Mouse (Mus musculus): Measurements from ENCODE around the gene Nup107. TPM values are rescaled to one million over a fixed set of nuclear protein-coding genes. Genes with fewer than 3 reads are reported as not detected.
"Not testable (repeated sequence)": the region's sequence is repeated elsewhere in the genome, so short reads cannot be mapped to it uniquely, and the experiment has no call there.

Nup107 gene
- polyA plus RNA-seq, 1 experiment from 2014 or later = 87.6 TPM

GRCm38 (mm10) chr10:117758749-117759727 is 33.5 kb downstream of the Nup107 start:
- ATAC-seq (ENCODE audit: insufficient read depth, low FRiP score, low TSS enrichment) = no peak
- no peaks in the 10 kb centered on the region for H3K4me1 ChIP-seq (ENCODE audit: control insufficient read depth, insufficient read depth, low read length)
- no peak for DNase-seq (ENCODE audit: low spot score)
- H3K27ac ChIP-seq (ENCODE audit: low read depth, low read length) = no peak overlapping the region
- no peaks in the 10 kb centered on the region for H3K9me3 ChIP-seq (ENCODE audit: control insufficient read depth, low read length)
- H3K4me2 ChIP-seq (ENCODE audit: low read depth) = no peak overlapping the region
- 91% methylated on average over 18 of the region's 18 CpGs for WGBS
- no peak overlapping the region for H3K4me3 ChIP-seq (ENCODE audit: low read depth, low read length)
- H3K9ac ChIP-seq (ENCODE audit: low read length) = no peak overlapping the region
- H3K36me3 ChIP-seq (ENCODE audit: control insufficient read depth, insufficient read depth, low read length) = peaks cover 32% of the 10 kb centered on the region
- no peaks in the 10 kb centered on the region for H3K27me3 ChIP-seq (ENCODE audit: control insufficient read depth, insufficient read depth, low read length)

DNA sequence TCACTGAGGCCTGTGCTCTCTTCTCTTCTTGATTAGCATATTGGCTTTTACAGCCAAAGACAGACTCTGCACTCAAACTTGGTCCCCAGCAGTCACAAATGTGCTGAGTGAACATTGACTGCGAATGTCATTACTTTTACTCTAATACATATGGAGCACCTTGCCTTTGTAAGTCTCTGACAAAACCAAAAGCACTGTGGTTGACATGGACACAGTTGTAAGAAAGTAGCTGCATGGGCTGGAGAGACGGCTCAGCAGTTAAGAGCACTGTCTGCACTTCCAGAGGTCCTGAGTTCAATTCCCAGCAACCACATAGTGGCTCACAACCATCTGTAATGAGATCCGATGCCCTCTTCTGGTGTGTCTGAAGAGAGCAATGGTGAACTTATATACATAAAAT is 34.2 kb downstream of the Nup107 start:
- 90% methylated on average over 3 of the region's 3 CpGs for WGBS
- ATAC-seq (ENCODE audit: insufficient read depth, low FRiP score, low TSS enrichment); H3K27ac ChIP-seq (ENCODE audit: low read depth, low read length); H3K4me1 ChIP-seq (ENCODE audit: control insufficient read depth, insufficient read depth, low read length); H3K9ac ChIP-seq (ENCODE audit: low read length); DNase-seq (ENCODE audit: low spot score); H3K9me3 ChIP-seq (ENCODE audit: control insufficient read depth, low read length); H3K4me3 ChIP-seq (ENCODE audit: low read depth, low read length); H3K4me2 ChIP-seq (ENCODE audit: low read depth); H3K27me3 ChIP-seq (ENCODE audit: control insufficient read depth, insufficient read depth, low read length): not testable (repeated sequence)
- H3K36me3 ChIP-seq (ENCODE audit: control insufficient read depth, insufficient read depth, low read length) = peaks cover 27% of the 10 kb centered on the region

DNA sequence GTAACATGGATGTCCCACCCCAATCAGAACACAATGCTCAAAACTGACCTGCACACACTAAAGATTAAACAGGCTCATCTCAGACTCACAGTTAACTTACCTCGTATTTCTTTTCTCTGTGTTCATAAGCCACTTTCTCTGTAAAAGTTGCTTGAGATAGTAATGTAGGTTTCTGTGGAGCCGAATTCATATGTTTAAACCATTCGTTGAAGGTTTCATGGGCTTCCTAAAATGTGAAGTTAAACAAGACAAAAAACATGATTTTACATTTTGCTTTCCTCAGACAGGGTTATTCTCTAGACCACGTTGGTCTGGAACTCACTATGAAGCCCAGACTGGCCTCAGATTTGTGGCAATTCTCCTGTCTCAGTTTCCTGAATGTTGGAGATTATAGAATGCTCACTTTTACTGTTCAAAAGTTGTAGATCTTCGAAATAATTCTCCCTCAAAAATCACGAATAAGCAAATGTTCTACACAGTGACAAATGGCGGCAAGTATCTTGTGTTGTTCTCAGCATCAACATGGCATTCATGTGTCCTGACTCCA is 34.6 kb downstream of the Nup107 start:
- Histone ChIP-seq H3K4me2 (ENCODE audit: low read depth) (no peak overlapping the region), H3K9me3 (ENCODE audit: control insufficient read depth, low read length) (no peaks in the 10 kb centered on the region), H3K36me3 (ENCODE audit: control insufficient read depth, insufficient read depth, low read length) (peaks cover 25% of the 10 kb centered on the region), H3K9ac (ENCODE audit: low read length) (no peak overlapping the region), H3K4me1 (ENCODE audit: control insufficient read depth, insufficient read depth, low read length) (no peaks in the 10 kb centered on the region), H3K4me3 (ENCODE audit: low read depth, low read length) (no peak overlapping the region), H3K27me3 (ENCODE audit: control insufficient read depth, insufficient read depth, low read length) (no peaks in the 10 kb centered on the region), H3K27ac (ENCODE audit: low read depth, low read length) (no peak overlapping the region)
- DNase-seq (ENCODE audit: low spot score) = no peak
- no peak for ATAC-seq (ENCODE audit: insufficient read depth, low FRiP score, low TSS enrichment)
- WGBS = 93% methylated on average over 7 of the region's 7 CpGs

GRCm38 (mm10) chr10:117757259-117757658 is 35.2 kb downstream of the Nup107 start:
- Histone ChIP-seq H3K4me2 (ENCODE audit: low read depth) (no peak overlapping the region), H3K27me3 (ENCODE audit: control insufficient read depth, insufficient read depth, low read length) (no peaks in the 10 kb centered on the region), H3K9me3 (ENCODE audit: control insufficient read depth, low read length) (no peaks in the 10 kb centered on the region), H3K4me1 (ENCODE audit: control insufficient read depth, insufficient read depth, low read length) (no peaks in the 10 kb centered on the region), H3K27ac (ENCODE audit: low read depth, low read length) (no peak overlapping the region), H3K9ac (ENCODE audit: low read length) (no peak overlapping the region), H3K4me3 (ENCODE audit: low read depth, low read length) (no peak overlapping the region), H3K36me3 (ENCODE audit: control insufficient read depth, insufficient read depth, low read length) (peaks cover 24% of the 10 kb centered on the region)
- 85% methylated on average over 1 of the region's 1 CpGs for WGBS
- DNase-seq (ENCODE audit: low spot score) = no peak
- no peak for ATAC-seq (ENCODE audit: insufficient read depth, low FRiP score, low TSS enrichment)

DNA sequence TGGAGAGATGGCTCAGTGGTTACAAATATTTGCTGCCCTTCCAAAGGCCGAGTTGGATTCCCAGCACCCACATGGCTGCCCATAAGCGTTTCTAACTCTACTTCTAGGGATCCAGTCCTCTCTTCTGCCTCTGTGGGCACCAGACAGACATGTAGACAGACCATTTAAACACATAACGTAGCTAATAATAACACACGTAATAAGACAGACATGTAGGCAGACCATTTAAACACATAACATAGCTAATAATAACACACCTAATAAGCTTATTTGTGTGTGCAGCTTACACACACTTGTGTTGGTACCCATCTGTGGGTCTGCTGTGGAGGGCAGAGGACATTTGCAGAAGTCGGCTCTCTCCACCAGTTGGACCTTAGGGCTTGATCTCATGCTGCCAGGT is 35.7 kb downstream of the Nup107 start:
- Histone ChIP-seq H3K36me3 (ENCODE audit: control insufficient read depth, insufficient read depth, low read length) (peaks cover 24% of the 10 kb centered on the region), H3K27me3 (ENCODE audit: control insufficient read depth, insufficient read depth, low read length) (no peaks in the 10 kb centered on the region), H3K9ac (ENCODE audit: low read length) (no peak overlapping the region), H3K4me3 (ENCODE audit: low read depth, low read length) (no peak overlapping the region), H3K4me1 (ENCODE audit: control insufficient read depth, insufficient read depth, low read length) (no peaks in the 10 kb centered on the region), H3K27ac (ENCODE audit: low read depth, low read length) (no peak overlapping the region), H3K4me2 (ENCODE audit: low read depth) (no peak overlapping the region), H3K9me3 (ENCODE audit: control insufficient read depth, low read length) (no peaks in the 10 kb centered on the region)
- WGBS = 92% methylated on average over 5 of the region's 5 CpGs
- ATAC-seq (ENCODE audit: insufficient read depth, low FRiP score, low TSS enrichment) = no peak
- DNase-seq (ENCODE audit: low spot score) = no peak

- DNase-seq (ENCODE audit: low spot score) = no peak
- Histone ChIP-seq H3K9me3 (ENCODE audit: control insufficient read depth, low read length) (no peaks in the 10 kb centered on the region), H3K9ac (ENCODE audit: low read length) (no peak overlapping the region), H3K36me3 (ENCODE audit: control insufficient read depth, insufficient read depth, low read length) (peaks cover 27% of the 10 kb centered on the region), H3K27me3 (ENCODE audit: control insufficient read depth, insufficient read depth, low read length) (no peaks in the 10 kb centered on the region), H3K4me1 (ENCODE audit: control insufficient read depth, insufficient read depth, low read length) (no peaks in the 10 kb centered on the region), H3K4me2 (ENCODE audit: low read depth) (no peak overlapping the region), H3K27ac (ENCODE audit: low read depth, low read length) (no peak overlapping the region), H3K4me3 (ENCODE audit: low read depth, low read length) (no peak overlapping the region)
- WGBS = 96% methylated on average over 11 of the region's 11 CpGs
- no peak for ATAC-seq (ENCODE audit: insufficient read depth, low FRiP score, low TSS enrichment)
These were observed 36.6 kb downstream of the Nup107 start for GRCm38 (mm10) chr10:117755799-117756467.

- Histone ChIP-seq H3K9me3 (ENCODE audit: control insufficient read depth, low read length) (no peaks in the 10 kb centered on the region), H3K36me3 (ENCODE audit: control insufficient read depth, insufficient read depth, low read length) (peaks cover 24% of the 10 kb centered on the region), H3K27ac (ENCODE audit: low read depth, low read length) (no peak overlapping the region), H3K27me3 (ENCODE audit: control insufficient read depth, insufficient read depth, low read length) (no peaks in the 10 kb centered on the region), H3K4me3 (ENCODE audit: low read depth, low read length) (no peak overlapping the region), H3K4me2 (ENCODE audit: low read depth) (no peak overlapping the region), H3K9ac (ENCODE audit: low read length) (no peak overlapping the region), H3K4me1 (ENCODE audit: control insufficient read depth, insufficient read depth, low read length) (no peaks in the 10 kb centered on the region)
- 91% methylated on average over 13 of the region's 13 CpGs for WGBS
- ATAC-seq (ENCODE audit: insufficient read depth, low FRiP score, low TSS enrichment) = no peak
- no peak for DNase-seq (ENCODE audit: low spot score)
These were observed 37.3 kb downstream of the Nup107 start for GRCm38 (mm10) chr10:117755086-117755798.

DNA sequence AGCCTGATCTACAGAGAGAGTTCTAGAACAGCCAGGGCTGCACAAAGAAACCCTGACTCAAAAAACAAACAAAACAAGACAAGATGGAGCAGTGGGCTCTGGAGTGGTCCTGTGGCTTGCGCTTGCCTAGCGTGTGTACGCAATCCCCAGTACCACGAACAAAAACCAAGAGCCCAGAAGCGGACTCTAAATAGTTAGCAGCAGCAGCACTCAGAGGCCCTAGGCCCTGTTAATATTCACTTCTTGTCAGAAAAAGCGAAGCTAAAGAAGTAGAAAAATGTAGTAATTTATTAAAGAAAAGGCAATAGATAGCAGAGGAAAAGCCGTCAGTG is 37.9 kb downstream of the Nup107 start:
- 94% methylated on average over 7 of the region's 7 CpGs for WGBS
- no peak overlapping the region for H3K27ac ChIP-seq (ENCODE audit: low read depth, low read length)
- ATAC-seq (ENCODE audit: insufficient read depth, low FRiP score, low TSS enrichment) = no peak

More for the DNA sequence above, 37.9 kb downstream of the Nup107 start:
- Histone ChIP-seq H3K9ac (ENCODE audit: low read length) (no peak overlapping the region), H3K4me1 (ENCODE audit: control insufficient read depth, insufficient read depth, low read length) (no peaks in the 10 kb centered on the region), H3K27me3 (ENCODE audit: control insufficient read depth, insufficient read depth, low read length) (no peaks in the 10 kb centered on the region), H3K9me3 (ENCODE audit: control insufficient read depth, low read length) (no peaks in the 10 kb centered on the region), H3K4me3 (ENCODE audit: low read depth, low read length) (no peak overlapping the region), H3K36me3 (ENCODE audit: control insufficient read depth, insufficient read depth, low read length) (peaks cover 23% of the 10 kb centered on the region), H3K4me2 (ENCODE audit: low read depth) (no peak overlapping the region)
- DNase-seq (ENCODE audit: low spot score) = no peak
